Mouse (Mus musculus) CH12.LX (cell line): ENCODE measurements around the gene Etfbkmt.

Experiments
- E2F4 ChIP-seq: IDR thresholded peaks from 2 replicates; pipeline ENCODE4 v1.6.1; 2011; ENCODE audit warnings: low read depth, low read length, improper control_type of control experiment; ENCODE audit not compliant: insufficient replicate concordance
- ELF1 ChIP-seq: IDR thresholded peaks from 2 replicates; pipeline ENCODE4 v1.6.1; 2014; ENCODE audit warnings: low read depth, mild to moderate bottlenecking, inconsistent platforms, low read length, improper control_type of control experiment
- MEF2A ChIP-seq: IDR thresholded peaks from 2 replicates; pipeline ENCODE4 v1.6.1; 2014; ENCODE audit warnings: low read depth, mild to moderate bottlenecking, inconsistent platforms, low read length, improper control_type of control experiment, borderline replicate concordance
- MXI1 ChIP-seq: IDR thresholded peaks from 2 replicates; pipeline ENCODE4 v1.6.1; 2011; ENCODE audit warnings: mild to moderate bottlenecking, low read depth, low read length, improper control_type of control experiment
- NELFE ChIP-seq: IDR thresholded peaks from 2 replicates; pipeline ENCODE4 v1.6.1; 2011; ENCODE audit warnings: low read depth, low read length, improper control_type of control experiment
- NRF1 ChIP-seq: IDR thresholded peaks from 2 replicates; pipeline ENCODE4 v1.6.1; 2014; ENCODE audit warnings: low read depth, mild to moderate bottlenecking, inconsistent platforms, low read length, improper control_type of control experiment, moderate library complexity
- POLR2A ChIP-seq: IDR thresholded peaks from 2 replicates; pipeline ENCODE4 v1.6.1; 2011; ENCODE audit warnings: low read depth, mild to moderate bottlenecking, improper control_type of control experiment, low read length
- RCOR1 ChIP-seq: conservative IDR thresholded peaks from 2 replicates; pipeline ENCODE4 v1.6.1; 2012; ENCODE audit warnings: low read depth, mild to moderate bottlenecking, inconsistent platforms, low read length, improper control_type of control experiment

- TF ChIP-seq NRF1, result no peak
- TF ChIP-seq RCOR1, result no peak
- TF ChIP-seq POLR2A, result no peak
- no peak for TF ChIP-seq NELFE
- TF ChIP-seq MXI1, result no peak
- TF ChIP-seq ELF1, result no peak
- no peak for TF ChIP-seq E2F4
- TF ChIP-seq MEF2A, result no peak
These were observed 57.5 kb downstream of the Etfbkmt start for GRCm38 (mm10) chr6:149197116-149197515.
